ENCODE assay signal across 13 mouse cellular contexts in the genomic region with DNA sequence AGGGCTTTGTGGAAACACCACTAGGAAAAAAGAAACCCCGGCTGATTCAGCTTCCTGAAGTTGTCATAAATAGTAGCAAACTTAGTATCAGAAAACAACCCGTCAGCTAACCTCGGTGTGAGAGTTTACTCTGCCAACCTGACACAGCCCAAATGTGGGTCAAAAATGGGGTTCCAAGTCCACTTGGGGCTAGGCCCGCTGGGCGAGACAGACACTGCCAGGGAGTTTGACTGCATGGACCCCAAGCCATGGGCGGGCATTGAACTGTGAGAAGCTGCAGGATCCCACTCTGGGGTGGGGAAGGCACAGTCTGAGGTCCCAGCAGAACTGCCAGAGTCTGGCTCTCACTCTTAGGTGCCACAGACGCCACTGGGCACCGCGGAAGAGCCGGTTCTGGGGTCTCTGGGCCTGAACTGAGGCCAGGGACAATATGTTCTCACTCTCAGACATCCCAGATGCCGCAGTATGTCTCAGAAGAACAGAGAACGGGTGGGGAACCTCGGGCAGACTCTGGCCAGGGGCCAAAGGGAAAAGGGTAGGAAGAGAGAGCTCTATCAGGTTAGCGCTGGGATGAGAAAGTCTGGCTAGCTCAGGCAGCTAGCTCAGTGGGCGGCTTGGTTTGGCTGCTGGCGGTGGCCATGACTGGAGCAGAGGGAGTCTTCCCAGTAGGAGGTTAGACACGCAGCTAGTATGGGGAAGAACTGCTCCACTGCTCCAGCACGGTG.
"Had no signal": no experiment of that assay in that cellular context is flagged by ENCODE, and none has a peak within 500 bp of the region (broad histone marks: within the 10 kb centered on the region; RNA-seq: fewer than 3 reads in every experiment).

No protein-coding gene starts in this region.

- H3K4me2 ChIP-seq: limb, embryonic 15.5 days; midbrain, embryonic 12.5 days; neural tube, embryonic 13.5 days had no signal

- H3K4me3 ChIP-seq: layer of hippocampus, adult 2 months; limb, embryonic 15.5 days; midbrain, embryonic 12.5 days; neural tube, embryonic 13.5 days had no signal

- H3K27me3 ChIP-seq: limb, embryonic 15.5 days; neural tube, embryonic 13.5 days had no signal

- H3K36me3 ChIP-seq: limb, embryonic 15.5 days; midbrain, embryonic 12.5 days; neural tube, embryonic 13.5 days had no signal

- ATAC-seq: midbrain, embryonic 16.5 days had no signal

- H3K27ac ChIP-seq: kidney, postnatal 0 days; layer of hippocampus, adult 2 months; limb, embryonic 15.5 days; liver, embryonic 14.5 days; midbrain, embryonic 12.5 days; neural tube, embryonic 13.5 days had no signal

- DNase-seq: lung, adult 18-20 months; retina, postnatal 1 day; right cerebral cortex, postnatal 4 days; spleen, adult 18-20 months; thymus, adult 18-20 months; thymus, postnatal 14 days had no signal

- H3K9ac ChIP-seq: limb, embryonic 15.5 days; liver, embryonic 14.5 days; midbrain, embryonic 12.5 days; neural tube, embryonic 13.5 days had no signal

- H3K9me3 ChIP-seq: limb, embryonic 15.5 days; midbrain, embryonic 12.5 days; neural tube, embryonic 13.5 days had no signal
